Comparison of ENCODE assay signal across 12 mouse cellular contexts in the genomic region with DNA sequence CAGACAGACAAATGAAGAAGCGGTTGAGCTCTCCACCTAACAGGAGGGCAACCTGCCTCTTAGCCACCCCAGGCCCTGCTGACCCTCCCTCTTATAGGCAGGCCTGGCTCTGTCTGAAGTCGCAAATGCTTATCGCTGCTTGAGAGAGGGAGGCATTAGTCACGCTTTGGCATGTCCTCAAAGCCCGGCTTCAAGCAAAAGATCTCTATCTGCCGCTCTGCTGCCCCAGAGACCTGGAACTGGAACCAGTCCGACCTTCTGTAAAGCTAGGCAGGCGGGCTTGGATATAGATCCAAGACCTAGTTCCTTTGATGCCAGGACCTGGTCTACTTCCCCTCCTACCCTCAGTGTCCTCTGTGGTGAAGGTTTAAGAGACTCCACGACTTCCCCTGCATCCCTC. TPM values are rescaled to one million over a fixed set of nuclear protein-coding genes. Genes with fewer than 3 reads are reported as not detected.
A peak's percentile ranks its signal among the peaks of the same experiment; 100 is the strongest.
DNase-seq lines count a peak whose midpoint lies in the region; ATAC-seq and TF ChIP-seq lines count a peak whose summit lies in the region.
"Had no signal": no experiment of that assay in that cellular context is flagged by ENCODE, and none has a peak within 500 bp of the region (broad histone marks: within the 10 kb centered on the region; RNA-seq: fewer than 3 reads in every experiment).

No protein-coding gene starts in this region.

- peaks cover 44% of the 10 kb centered on the region for H3K4me1 ChIP-seq in kidney, embryonic 15.5 days
- peaks cover 4% of the 10 kb centered on the region; the same call in 1 of the 2 replicates for H3K4me1 ChIP-seq in kidney, postnatal 0 days (replicated peaks; ENCODE audit: insufficient read depth, low read length)
- H3K4me1 ChIP-seq: hindbrain, embryonic 15.5 days had no signal

- H3K4me2 ChIP-seq in kidney, embryonic 15.5 days = no peak overlapping the region
- H3K4me2 ChIP-seq in kidney, postnatal 0 days (ENCODE audit: low read length) = no peak overlapping the region
- H3K4me2 ChIP-seq: hindbrain, embryonic 15.5 days; neural tube, embryonic 15.5 days; stomach, embryonic 15.5 days had no signal

- no peak overlapping the region for H3K9ac ChIP-seq in kidney, embryonic 15.5 days
- H3K9ac ChIP-seq in kidney, postnatal 0 days (ENCODE audit: low read depth, low read length) = no peak overlapping the region
- H3K9ac ChIP-seq: hindbrain, embryonic 15.5 days; neural tube, embryonic 15.5 days; stomach, embryonic 15.5 days had no signal

- 67% methylated on average over 9 of the region's 9 CpGs for WGBS in kidney, embryonic 15.5 days
- WGBS in kidney, postnatal 0 days = 67% methylated on average over 9 of the region's 9 CpGs

- TF ChIP-seq CTCF in brain, embryonic 14.5 days (IDR thresholded peaks at IDR 0.05; ENCODE audit: borderline replicate concordance, extremely low read depth, insufficient read depth, insufficient read length) = no peak
- TF ChIP-seq CTCF in kidney, postnatal 0 days (IDR thresholded peaks at IDR 0.05; ENCODE audit: low read depth) = no peak

- no peaks in the 10 kb centered on the region for H3K9me3 ChIP-seq in kidney, embryonic 15.5 days (replicated peaks)
- H3K9me3 ChIP-seq in kidney, postnatal 0 days (replicated peaks; ENCODE audit: low read length) = no peaks in the 10 kb centered on the region
- H3K9me3 ChIP-seq: hindbrain, embryonic 15.5 days; neural tube, embryonic 15.5 days; stomach, embryonic 15.5 days had no signal

- TF ChIP-seq POLR2A in brain, embryonic 14.5 days (IDR thresholded peaks at IDR 0.05; ENCODE audit: borderline replicate concordance, extremely low read depth, insufficient read depth, insufficient read length, poor library complexity, severe bottlenecking) = no peak

- peak overlapping the region; percentile 76; the same call in 1 of the 2 replicates for H3K27ac ChIP-seq in kidney, embryonic 15.5 days
- peak overlapping the region; percentile 42; the same call in 1 of the 2 replicates for H3K27ac ChIP-seq in kidney, postnatal 0 days
- H3K27ac ChIP-seq: hindbrain, embryonic 15.5 days; left cerebral cortex, adult 2 months; neural tube, embryonic 15.5 days; stomach, embryonic 15.5 days had no signal

- H3K4me3 ChIP-seq in kidney, embryonic 15.5 days (replicated peaks) = no peak overlapping the region
- no peak overlapping the region for H3K4me3 ChIP-seq in kidney, postnatal 0 days (replicated peaks; ENCODE audit: low read depth, low read length)
- H3K4me3 ChIP-seq: hindbrain, embryonic 15.5 days; left cerebral cortex, adult 2 months; neural tube, embryonic 15.5 days; stomach, embryonic 15.5 days had no signal

- ATAC-seq in kidney, embryonic 15.5 days (replicated peaks; ENCODE audit: low FRiP score) = no peak
- no peak for ATAC-seq in kidney, postnatal 0 days (replicated peaks; ENCODE audit: low FRiP score, low read depth)
- ATAC-seq: Patski had no signal

- 0 out of 2 replicates have a peak, but pooled peaks cover 10% of the 10 kb centered on the region for H3K27me3 ChIP-seq in kidney, embryonic 15.5 days
- no peaks in the 10 kb centered on the region for H3K27me3 ChIP-seq in kidney, postnatal 0 days (ENCODE audit: insufficient read depth, low read length)
- H3K27me3 ChIP-seq: hindbrain, embryonic 15.5 days; neural tube, embryonic 15.5 days; Patski; stomach, embryonic 15.5 days had no signal

- no peak for DNase-seq in kidney, postnatal 10 days
- DNase-seq in NIH3T3 (ENCODE audit: low read depth) = peak; percentile 66
- peak; percentile 22 for DNase-seq in brain, embryonic 14.5 days (ENCODE audit: low read depth)
- peak; percentile 19 for DNase-seq in kidney, postnatal 0 days (ENCODE audit: low spot score)
- no peak for DNase-seq in spleen, postnatal 36 days (ENCODE audit: low spot score in 2 of 2)
- DNase-seq in B cell, adult 2 months = no peak

- H3K36me3 ChIP-seq in kidney, embryonic 15.5 days = no peaks in the 10 kb centered on the region
- no peaks in the 10 kb centered on the region for H3K36me3 ChIP-seq in kidney, postnatal 0 days (ENCODE audit: insufficient read depth, low read length)
- H3K36me3 ChIP-seq: hindbrain, embryonic 15.5 days; neural tube, embryonic 15.5 days; stomach, embryonic 15.5 days had no signal

RNA-seq across cellular contexts. Expression of a gene that starts 29.0 kb away (rescaled TPM):
- 31.9 and 34.3 TPM in 2 replicates for polyA plus RNA-seq in kidney, embryonic 15.5 days (2015; fragmentation: Nextera tagmentation; extraction: Ambion mirVana)
- 35.1 and 36.6 TPM in 2 replicates for polyA plus RNA-seq in brain, embryonic 14.5 days (2012; rRNA removed)
- 30.3 and 31.8 TPM in 2 replicates for polyA plus RNA-seq in kidney, postnatal 0 days (2015; fragmentation: Nextera tagmentation; extraction: Ambion mirVana)

RNA-seq across cellular contexts. Expression of a gene that starts 41.7 kb away (rescaled TPM):
- 5.8 and 6.1 TPM in 2 replicates for polyA plus RNA-seq in kidney, embryonic 15.5 days (2015; fragmentation: Nextera tagmentation; extraction: Ambion mirVana)
- polyA plus RNA-seq in brain, embryonic 14.5 days (2012; rRNA removed) = 23.5 and 32.6 TPM in 2 replicates
- polyA plus RNA-seq in kidney, postnatal 0 days (2015; fragmentation: Nextera tagmentation; extraction: Ambion mirVana) = 5.4 and 6.9 TPM in 2 replicates

Comparison
In these comparisons a context has a peak if more than half of its experiments do, and no peak if none do; other contexts are left out.
1. DNase-seq: peak in NIH3T3 (single experiment), brain, embryonic 14.5 days (single experiment) and kidney, postnatal 0 days (single experiment); none in kidney, postnatal 10 days (single experiment), spleen, postnatal 36 days (0 of 2) and B cell, adult 2 months (0 of 2).